Mouse (Mus musculus) left cerebral cortex, adult 2 months (tissue): ENCODE results near the gene Foxp1. TPM values are rescaled to one million over a fixed set of nuclear protein-coding genes. Genes with fewer than 3 reads are reported as not detected.
A peak's percentile ranks its signal among the peaks of the same experiment; 100 is the strongest.

ENCODE experiments used
- DNase-seq, 2 experiments: peaks; one replicate each; pipeline ENCODE4 v3.0.0; 2021 to 2022; ENCODE audit warnings: low spot score in 2 of 2, mixed read lengths in 1 of 2; ENCODE audit errors: extremely low spot score in 1 of 2
- H3K27ac ChIP-seq: fragments of 200-600 bp; 2 replicates; pipeline ENCODE4 v1.8.1; 2022
- H3K4me3 ChIP-seq: fragments of 200-600 bp; 2 replicates; pipeline ENCODE4 v1.8.1; 2022
- CTCF ChIP-seq: fragments of 200-600 bp; IDR thresholded peaks from 2 replicates; pipeline ENCODE4 v1.8.1; 2022; ENCODE audit warnings: antibody characterized with exemption, mild to moderate bottlenecking, moderate library complexity
- intact Hi-C: fragments of 180-260 bp; cut with DNase I; formaldehyde crosslinking; loops from one replicate; pipeline ENCODE4 v1.15.1; 2025
- total RNA-seq, 2 experiments: library from RNA; stranded (reverse); gene quantifications; 2 replicates each; pipeline ENCODE4 v1.2.3; 2021

Gene Foxp1
- total RNA-seq, 2 experiments from 2014 or later = 133 to 139 TPM

DNA sequence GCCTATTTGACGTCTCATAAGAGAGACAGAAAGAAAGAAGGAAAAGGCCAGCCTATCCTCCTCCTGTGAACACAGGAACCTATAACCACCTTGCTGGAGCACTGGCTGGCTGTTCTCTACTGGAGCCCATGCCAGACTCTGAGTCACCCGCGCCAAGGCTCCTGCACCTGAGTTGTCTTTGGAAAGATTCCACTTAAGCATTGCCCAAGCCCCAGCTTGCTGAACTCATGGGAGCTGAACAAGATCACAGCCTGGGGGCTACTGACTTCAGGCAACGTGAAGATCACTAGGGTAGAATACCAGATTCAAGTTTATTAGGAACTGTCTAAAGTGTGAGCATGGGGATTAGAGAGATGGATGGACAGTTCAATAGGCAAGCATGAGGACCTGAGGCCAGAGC is 437.6 kb downstream of the Foxp1 start:
- no peak for DNase-seq
- intact Hi-C loops = no loop called here
- Histone ChIP-seq H3K4me3 (no peak overlapping the region), H3K27ac (no peak overlapping the region)
- no peak for TF ChIP-seq CTCF

DNA sequence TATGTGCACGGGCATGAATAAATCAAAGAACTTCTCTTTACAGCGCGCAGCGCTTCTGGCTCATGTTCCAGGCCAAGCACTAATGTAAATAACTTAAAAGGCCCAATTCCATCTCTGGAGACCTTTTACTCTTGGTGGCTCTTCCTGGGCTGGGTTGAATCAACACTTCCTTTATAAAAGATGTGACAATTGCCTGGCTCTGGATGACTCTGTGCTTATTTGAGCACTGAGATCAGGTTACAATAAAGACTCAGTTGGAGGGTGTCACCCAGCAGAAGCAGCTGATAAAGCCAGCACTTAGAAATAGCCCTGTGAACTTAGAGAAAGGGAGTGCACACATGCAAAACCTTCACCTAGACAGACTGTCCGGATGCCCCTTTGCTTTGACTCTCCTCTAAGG is 441.3 kb downstream of the Foxp1 start:
- TF ChIP-seq CTCF = no peak
- intact Hi-C loops = no loop called here
- Histone ChIP-seq H3K4me3 (no peak overlapping the region), H3K27ac (no peak overlapping the region)
- no peak for DNase-seq

DNA sequence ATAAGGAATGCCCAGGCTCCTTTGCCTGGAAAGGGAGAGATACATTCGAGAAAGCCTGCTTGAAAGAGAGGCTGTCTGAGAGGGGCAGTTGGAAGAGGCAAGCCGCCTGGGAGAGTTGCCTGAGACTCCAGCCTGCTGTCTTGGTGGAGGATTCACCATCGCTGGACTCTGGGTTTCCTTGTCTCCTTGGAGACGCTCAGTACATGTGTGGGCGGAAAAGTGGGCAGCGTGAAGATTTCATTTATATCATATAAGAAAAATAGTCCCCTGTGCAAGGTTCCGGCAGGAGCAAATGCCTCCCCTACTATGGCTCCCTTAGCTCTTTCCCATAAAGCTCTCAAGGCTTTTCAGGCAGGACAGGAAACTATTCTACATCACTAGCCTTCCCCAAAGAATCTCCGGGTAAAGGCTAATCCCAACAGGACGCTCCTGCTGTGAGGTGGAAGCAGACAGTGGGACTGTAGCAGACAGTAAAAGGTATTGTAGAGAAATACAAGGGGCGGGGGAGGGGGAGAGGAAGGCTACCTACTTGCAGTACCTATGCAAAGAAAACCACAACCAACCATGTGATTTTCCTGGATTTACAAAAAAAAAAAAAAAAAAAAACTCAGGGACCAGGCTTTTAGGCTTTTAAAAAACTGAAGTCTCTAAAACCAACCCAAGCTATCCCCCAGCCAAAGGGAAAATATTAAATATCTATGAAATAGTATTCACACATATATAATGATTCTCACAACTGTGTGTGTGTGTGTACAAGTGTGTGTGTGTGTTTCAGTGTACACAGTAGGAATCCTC is 443.3 kb downstream of the Foxp1 start:
- H3K27ac ChIP-seq = peak overlapping the region; percentile 89
- no peak overlapping the region; the same call in 1 of the 2 replicates for H3K4me3 ChIP-seq
- DNase-seq = peak; percentile 51 to 70
- intact Hi-C loops = no loop called here
- no peak for TF ChIP-seq CTCF

DNA sequence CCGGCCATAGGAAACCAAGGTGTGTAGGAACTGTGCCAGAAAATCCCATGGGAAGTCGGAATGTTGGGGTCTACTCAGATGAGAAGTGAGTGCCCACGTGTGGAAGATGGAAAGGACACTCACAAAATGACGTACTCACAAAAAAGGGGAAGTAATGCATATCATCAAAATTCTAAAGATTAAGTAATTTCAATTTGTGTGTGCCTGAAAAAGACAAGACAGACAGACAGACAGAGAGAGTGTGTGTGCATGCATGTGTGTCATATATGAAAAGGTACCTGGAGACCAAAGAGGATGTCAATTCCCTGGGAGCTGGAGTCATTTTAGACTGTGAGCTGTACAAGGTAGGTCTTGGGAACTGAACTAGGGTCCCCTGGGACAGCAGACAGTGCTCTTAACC is 444.4 kb downstream of the Foxp1 start:
- TF ChIP-seq CTCF = no peak
- intact Hi-C loops = no loop called here
- no peak for DNase-seq
- Histone ChIP-seq H3K27ac (peak overlapping the region; percentile 89), H3K4me3 (no peak overlapping the region)

DNA sequence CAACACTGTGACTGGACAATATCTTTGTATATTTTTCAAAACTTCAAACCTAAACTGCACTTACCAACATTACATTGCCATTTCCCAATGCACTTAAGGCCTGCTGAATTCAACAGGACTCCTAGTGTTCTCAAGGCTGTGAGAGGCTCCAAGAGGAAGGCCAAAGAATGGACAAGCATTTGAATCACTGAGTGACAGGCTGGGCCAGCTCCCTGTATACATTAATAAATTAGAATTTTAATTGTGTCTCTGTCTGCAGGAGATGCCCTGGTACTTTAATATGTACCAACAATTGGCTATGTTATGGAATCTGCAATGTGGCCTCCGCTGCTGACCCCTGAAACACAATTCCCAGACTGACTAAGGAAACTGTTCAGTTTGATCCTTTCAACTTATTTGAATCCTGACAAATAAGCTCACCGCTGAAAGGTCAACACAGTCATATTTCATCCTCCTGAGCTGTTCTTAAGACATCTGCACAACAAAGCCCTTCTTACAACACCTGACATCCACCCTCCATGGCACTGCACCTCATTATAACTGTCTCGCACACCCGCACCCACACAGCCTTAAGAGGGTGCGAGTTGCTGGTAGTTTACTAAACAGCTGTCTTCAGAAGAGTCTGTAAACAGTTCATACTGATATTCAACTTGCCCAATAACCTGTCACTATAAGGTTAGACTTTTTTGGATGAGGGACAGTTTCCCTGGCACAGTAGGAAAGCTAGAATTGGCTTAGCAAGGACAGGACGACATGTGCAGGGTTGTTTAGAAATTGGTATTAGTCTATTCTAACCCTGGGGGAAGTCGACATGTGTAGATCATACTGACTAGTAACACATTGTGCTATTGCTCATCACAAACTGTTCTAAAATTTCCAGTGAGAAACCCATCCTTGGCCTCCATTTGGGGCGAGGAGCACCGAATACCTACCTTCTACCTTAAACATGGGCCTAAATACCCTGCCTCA is 448.9 kb downstream of the Foxp1 start:
- Histone ChIP-seq H3K4me3 (no peak overlapping the region), H3K27ac (no peak overlapping the region)
- no peak for DNase-seq
- TF ChIP-seq CTCF = no peak
- intact Hi-C loops = no loop called here

DNA sequence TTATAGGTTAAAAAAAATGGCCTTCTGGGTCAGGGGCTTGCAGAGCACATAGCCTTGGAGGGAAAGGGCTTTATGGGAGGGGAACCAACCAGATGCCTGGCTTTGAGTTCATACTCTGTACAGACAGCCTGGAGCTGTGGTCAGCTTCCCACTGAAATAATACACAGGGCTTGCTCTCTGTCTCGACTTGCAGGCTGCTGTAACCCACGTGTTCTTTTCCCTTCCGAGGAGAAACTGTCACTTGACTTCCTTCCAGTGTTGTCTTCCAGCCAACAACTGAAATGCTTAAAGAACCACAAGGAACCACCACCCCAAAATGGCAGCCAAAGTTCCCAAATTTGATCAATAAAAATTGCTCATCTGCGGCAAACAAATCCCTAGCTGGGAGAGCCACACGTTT is 451.8 kb downstream of the Foxp1 start:
- Histone ChIP-seq H3K4me3 (no peak overlapping the region), H3K27ac (no peak overlapping the region)
- no peak for DNase-seq
- TF ChIP-seq CTCF = no peak
- intact Hi-C loops = no loop called here

DNA sequence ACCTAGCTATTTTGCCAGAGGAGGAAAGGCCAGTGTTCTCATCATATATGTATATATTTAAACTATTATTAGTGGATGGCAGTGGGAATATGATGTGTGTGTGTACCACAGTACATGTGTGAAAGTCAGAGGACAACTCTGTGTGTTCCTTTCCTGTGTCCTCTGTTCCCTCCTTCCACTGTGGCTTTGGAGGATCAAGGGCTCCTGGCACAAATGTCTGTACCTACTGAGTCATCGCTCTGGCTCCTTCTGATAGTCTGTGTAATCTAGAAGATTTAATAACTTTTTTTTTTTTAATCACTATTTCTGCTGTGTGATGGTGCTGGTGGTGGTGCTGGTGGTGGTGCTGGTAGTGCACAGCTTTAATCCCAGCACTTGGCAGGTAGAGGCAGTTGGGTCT is 452.8 kb downstream of the Foxp1 start:
- intact Hi-C loops = no loop called here
- Histone ChIP-seq H3K4me3 (no peak overlapping the region), H3K27ac (no peak overlapping the region)
- DNase-seq = no peak
- no peak for TF ChIP-seq CTCF

DNA sequence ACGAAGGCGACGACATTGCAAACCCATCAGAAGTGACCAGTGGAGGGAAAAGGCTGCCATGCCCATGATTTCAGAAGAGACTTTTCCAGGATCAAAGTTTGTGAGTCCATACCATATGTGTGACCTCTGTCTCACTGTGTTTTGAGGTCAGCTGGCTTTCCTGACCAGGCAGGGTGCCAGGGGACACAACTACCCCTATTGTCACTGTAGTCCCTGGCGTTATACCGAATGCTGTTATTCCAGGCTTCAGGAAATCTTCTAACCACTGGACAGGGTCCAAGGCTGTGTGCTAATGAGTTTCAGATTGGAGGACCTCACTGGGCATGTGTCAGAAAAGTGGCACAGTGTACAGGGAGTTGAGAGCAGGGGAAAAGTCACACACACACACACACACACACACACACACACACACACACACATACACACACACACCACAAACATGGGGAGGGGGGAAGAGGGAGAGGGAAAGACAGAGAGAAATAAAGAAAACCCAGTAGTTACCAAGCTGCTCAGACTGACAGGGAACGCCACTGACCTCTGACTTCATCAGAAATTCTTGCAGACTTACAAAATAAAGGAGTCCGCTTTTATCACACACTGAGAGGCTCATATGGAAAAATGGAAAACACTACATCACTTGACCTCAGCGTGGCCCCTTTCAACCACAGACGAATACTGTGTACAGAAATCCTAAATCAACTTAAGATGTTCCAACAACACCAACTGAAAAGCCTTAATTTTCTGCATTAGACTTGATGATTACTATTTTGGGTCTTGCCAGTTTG is 456.8 kb downstream of the Foxp1 start:
- DNase-seq = no peak
- no peak for TF ChIP-seq CTCF
- intact Hi-C loops = no loop called here
- Histone ChIP-seq H3K27ac (no peak overlapping the region), H3K4me3 (no peak overlapping the region)

DNA sequence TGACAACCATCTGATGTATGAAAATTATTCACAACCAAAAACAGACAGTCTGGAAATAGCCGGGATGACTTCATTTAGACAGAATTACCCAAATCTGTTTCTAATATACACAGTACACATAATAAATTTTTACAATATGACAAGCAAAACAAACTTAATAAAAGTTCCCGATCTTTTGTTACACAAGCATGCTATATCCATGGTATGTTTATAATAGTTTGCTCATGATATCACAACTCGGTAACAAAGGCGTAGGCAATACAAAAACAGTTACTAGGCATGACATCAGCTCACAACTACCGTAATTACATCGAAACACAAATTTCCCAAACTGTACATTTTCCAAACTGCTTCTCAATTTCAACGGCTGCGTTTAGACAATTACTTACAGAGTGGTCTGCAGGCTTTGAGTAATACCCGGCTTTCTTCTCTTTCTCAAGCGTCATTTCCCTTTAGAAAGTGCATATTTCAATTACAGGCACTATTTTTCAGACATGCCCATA is 458.5 kb downstream of the Foxp1 start:
- no peak for TF ChIP-seq CTCF
- Histone ChIP-seq H3K4me3 (no peak overlapping the region), H3K27ac (no peak overlapping the region)
- intact Hi-C loops = no loop called here
- no peak for DNase-seq

DNA sequence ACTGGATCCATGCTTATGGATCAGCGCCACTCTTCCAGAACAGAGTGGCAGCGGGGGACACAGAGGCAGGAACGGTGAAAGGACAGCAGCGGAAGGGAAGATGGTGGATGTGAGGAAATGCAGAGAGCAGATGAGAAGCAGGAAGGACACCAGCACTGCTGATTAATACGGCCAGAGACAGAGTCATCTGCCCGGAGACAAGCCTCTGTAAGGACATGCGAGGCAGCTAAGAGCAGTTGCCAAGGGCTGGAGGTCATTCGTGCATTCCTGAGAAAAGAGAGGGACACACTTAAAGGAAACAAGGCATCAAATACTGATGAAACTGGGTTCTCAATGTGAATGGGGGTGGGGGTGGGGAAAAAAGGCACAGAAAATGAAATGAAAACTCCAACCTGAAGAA is 459.6 kb downstream of the Foxp1 start:
- no peak overlapping the region for H3K27ac ChIP-seq
- no peak for TF ChIP-seq CTCF
- intact Hi-C loops = no loop called here
- H3K4me3 ChIP-seq = no peak overlapping the region
- DNase-seq = no peak

DNA sequence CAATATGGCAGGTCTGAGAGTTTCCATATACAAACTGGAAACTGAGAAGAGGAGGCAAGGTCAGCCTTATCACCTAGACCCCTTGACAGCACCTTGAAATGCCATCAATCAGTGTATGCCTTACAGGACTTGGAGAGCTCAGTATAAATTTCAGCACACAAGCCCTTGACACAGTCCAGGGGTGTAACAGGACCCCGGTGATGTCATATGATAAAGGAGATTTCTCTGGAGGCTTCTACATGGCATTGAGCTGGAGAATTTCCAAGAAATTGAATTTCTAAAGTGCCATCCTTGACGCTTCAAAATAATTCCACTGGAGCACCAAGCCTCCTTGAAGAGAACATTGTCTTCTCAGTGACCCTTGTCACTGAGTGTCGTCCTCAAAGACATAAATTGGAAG is 463.8 kb downstream of the Foxp1 start:
- no peak for TF ChIP-seq CTCF
- Histone ChIP-seq H3K27ac (no peak overlapping the region), H3K4me3 (no peak overlapping the region)
- intact Hi-C loops = no loop called here
- DNase-seq = no peak
